Mouse (Mus musculus) lung, postnatal 0 days (tissue): ENCODE results near the gene Xylt1.

Experiments
- CTCF ChIP-seq: IDR thresholded peaks from 2 replicates; pipeline ENCODE4 v1.5.1; 2016; ENCODE audit warnings: antibody characterized with exemption, mild to moderate bottlenecking
- EP300 ChIP-seq: IDR thresholded peaks from 2 replicates; pipeline ENCODE4 v1.6.1; 2016; ENCODE audit warnings: antibody characterized with exemption, mild to moderate bottlenecking, control low read depth

DNA sequence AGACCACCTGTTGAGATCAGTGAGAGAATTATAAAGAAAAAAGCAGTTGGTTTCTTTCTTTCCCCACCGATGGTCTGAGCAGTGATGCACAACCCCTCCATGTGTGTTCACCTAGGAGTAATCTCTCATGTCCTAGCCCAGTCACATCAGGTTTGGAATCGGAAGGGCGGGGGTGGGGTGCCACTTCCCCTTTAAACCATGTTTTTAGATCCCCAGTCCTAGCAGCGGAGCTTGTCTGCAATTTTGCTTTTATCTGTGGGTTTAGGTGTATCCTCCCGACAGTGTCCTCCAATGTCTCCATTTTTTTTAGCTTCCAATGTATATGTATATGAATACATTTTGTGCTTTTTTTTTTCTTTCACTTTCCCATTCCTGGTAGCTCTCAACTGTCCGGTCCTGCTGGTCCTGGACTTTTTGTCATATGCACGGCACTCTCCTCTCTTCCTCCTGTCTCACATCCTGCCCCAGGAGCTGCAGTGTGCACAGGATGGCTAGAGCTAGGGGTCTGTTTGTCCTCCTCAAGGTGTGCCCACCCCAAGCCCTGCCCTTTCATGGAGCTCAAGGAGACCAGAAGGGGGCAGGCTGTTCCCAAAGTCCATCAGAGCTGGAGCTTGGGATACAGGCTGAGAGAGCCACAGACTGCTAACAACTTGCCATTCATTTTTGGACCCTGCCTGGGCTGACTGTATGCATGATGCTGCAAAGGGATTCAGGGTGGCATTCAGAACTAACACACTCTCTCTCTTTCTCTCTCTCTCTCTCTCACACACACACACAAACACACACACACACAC lies 2.6 kb downstream of the Xylt1 start:
- TF ChIP-seq CTCF = peak; percentile 68
- no peak for TF ChIP-seq EP300
